8 mouse cellular contexts compared by ENCODE assay signal in genomic region chr14:75837048-75837916, GRCm38 (mm10). TPM values are rescaled to one million over a fixed set of nuclear protein-coding genes. Genes with fewer than 3 reads are reported as not detected.
DNase-seq lines count a peak whose midpoint lies in the region; ATAC-seq and TF ChIP-seq lines count a peak whose summit lies in the region.

No protein-coding gene starts in this region.

- peaks cover 12% of the 10 kb centered on the region for H3K4me1 ChIP-seq in kidney, postnatal 0 days (replicated peaks; ENCODE audit: insufficient read depth, low read length)
- H3K4me1 ChIP-seq in bone marrow, adult 2 months (ENCODE audit: control insufficient read depth, insufficient read depth, low read length) = peaks cover 3% of the 10 kb centered on the region; the same call in 1 of the 2 replicates
- peaks cover 19% of the 10 kb centered on the region; the same call in 1 of the 2 replicates for H3K4me1 ChIP-seq in hindbrain, embryonic 14.5 days (replicated peaks; ENCODE audit: control insufficient read depth, insufficient read depth, low read length)

- intact Hi-C loops in heart, postnatal 36 days (cut with DNase I) = no loop called here

- H3K27me3 ChIP-seq in kidney, postnatal 0 days (ENCODE audit: insufficient read depth, low read length) = no peaks in the 10 kb centered on the region
- H3K27me3 ChIP-seq in hindbrain, embryonic 14.5 days (ENCODE audit: control insufficient read depth, insufficient read depth, low read length) = no peaks in the 10 kb centered on the region

- DNase-seq in kidney, postnatal 0 days (ENCODE audit: low spot score) = peak; percentile 48
- no peak for DNase-seq in kidney, adult 18-20 months
- DNase-seq in heart, postnatal 36 days = peak; percentile 48 to 57
- DNase-seq in lung, postnatal 4 days = peak; percentile 60 to 76
- no peak for DNase-seq in cerebellum, adult 9-10 months
- DNase-seq in hindbrain, embryonic 14.5 days (ENCODE audit: low spot score) = no peak
- DNase-seq in cerebellum, postnatal 10 days = no peak

- no peak overlapping the region for H3K4me2 ChIP-seq in kidney, postnatal 0 days (ENCODE audit: low read length)
- no peak overlapping the region for H3K4me2 ChIP-seq in hindbrain, embryonic 14.5 days (replicated peaks)

- no peak overlapping the region for H3K4me3 ChIP-seq in kidney, postnatal 0 days (replicated peaks; ENCODE audit: low read depth, low read length)
- H3K4me3 ChIP-seq in bone marrow, adult 2 months (replicated peaks; ENCODE audit: control insufficient read depth, low read depth, low read length) = no peak overlapping the region
- no peak overlapping the region for H3K4me3 ChIP-seq in hindbrain, embryonic 14.5 days (replicated peaks; ENCODE audit: low read length)

- WGBS in kidney, postnatal 0 days = 52% methylated on average over 10 of the region's 10 CpGs
- 26% methylated on average over 10 of the region's 10 CpGs for WGBS in bone marrow, adult 2 months
- 78% methylated on average over 10 of the region's 10 CpGs for WGBS in hindbrain, embryonic 14.5 days

- no peak for TF ChIP-seq POLR2A in bone marrow, adult 2 months (IDR thresholded peaks at IDR 0.05; ENCODE audit: borderline replicate concordance, control insufficient read depth, low read depth, low read length)

- no peaks in the 10 kb centered on the region for H3K36me3 ChIP-seq in kidney, postnatal 0 days (ENCODE audit: insufficient read depth, low read length)
- H3K36me3 ChIP-seq in hindbrain, embryonic 14.5 days (replicated peaks; ENCODE audit: control insufficient read depth, insufficient read depth) = no peaks in the 10 kb centered on the region

- TF ChIP-seq CTCF in kidney, postnatal 0 days (IDR thresholded peaks at IDR 0.05; ENCODE audit: low read depth) = 0 out of 2 replicates have a peak, but pooled peaks have one; percentile 11
- no peak for TF ChIP-seq CTCF in bone marrow, adult 2 months (IDR thresholded peaks at IDR 0.05; ENCODE audit: control insufficient read depth, insufficient read depth, low read length)

- H3K9ac ChIP-seq in kidney, postnatal 0 days (ENCODE audit: low read depth, low read length) = no peak overlapping the region
- no peak overlapping the region for H3K9ac ChIP-seq in hindbrain, embryonic 14.5 days

- H3K9me3 ChIP-seq in kidney, postnatal 0 days (replicated peaks; ENCODE audit: low read length) = no peaks in the 10 kb centered on the region
- H3K9me3 ChIP-seq in hindbrain, embryonic 14.5 days (ENCODE audit: control insufficient read depth, low read length) = no peaks in the 10 kb centered on the region

- no peak overlapping the region for H3K27ac ChIP-seq in kidney, postnatal 0 days
- H3K27ac ChIP-seq in bone marrow, adult 2 months (ENCODE audit: control insufficient read depth, insufficient read depth, low read depth, low read length, poor library complexity) = peak overlapping the region; percentile 54; the same call in 1 of the 2 replicates
- no peak overlapping the region for H3K27ac ChIP-seq in hindbrain, embryonic 14.5 days

- ATAC-seq in kidney, postnatal 0 days (replicated peaks; ENCODE audit: low FRiP score, low read depth) = no peak
- no peak for ATAC-seq in hindbrain, embryonic 14.5 days (ENCODE audit: low FRiP score)

RNA-seq across cellular contexts. Expression of gene Tpt1, which starts 7.6 kb away (rescaled TPM):
- polyA plus RNA-seq in kidney, postnatal 0 days (2015; fragmentation: Nextera tagmentation; extraction: Ambion mirVana) = 1,400 and 1,543 TPM in 2 replicates
- 2,309 and 3,063 TPM in 2 replicates for polyA plus RNA-seq in bone marrow, adult 2 months (2011; ENCODE audit: insufficient read depth, insufficient read length, low replicate concordance, missing spikeins)
- 1,000 to 10,000 TPM; 2,953 to 3,079 TPM for total RNA-seq in heart, postnatal 36 days (2021)
- polyA plus RNA-seq in hindbrain, embryonic 14.5 days (2014; fragmentation: Nextera tagmentation; extraction: Ambion mirVana) = 775 and 871 TPM in 2 replicates

RNA-seq across cellular contexts. Expression of gene Slc25a30, which starts 50.4 kb away (rescaled TPM):
- polyA plus RNA-seq in kidney, postnatal 0 days (2015; fragmentation: Nextera tagmentation; extraction: Ambion mirVana) = 22.7 and 24.3 TPM in 2 replicates
- 4.3 and 6.7 TPM in 2 replicates for polyA plus RNA-seq in bone marrow, adult 2 months (2011; ENCODE audit: insufficient read depth, insufficient read length, low replicate concordance, missing spikeins)
- total RNA-seq in heart, postnatal 36 days (2021) = 10 to 100 TPM; 11.0 to 15.5 TPM
- polyA plus RNA-seq in hindbrain, embryonic 14.5 days (2014; fragmentation: Nextera tagmentation; extraction: Ambion mirVana) = 10.5 and 12.8 TPM in 2 replicates

Comparison
In these comparisons a context has a peak if more than half of its experiments do, and no peak if none do; other contexts are left out.
1. DNase-seq: peak in kidney, postnatal 0 days (single experiment), heart, postnatal 36 days (2 of 2) and lung, postnatal 4 days (2 of 2); none in kidney, adult 18-20 months (single experiment), cerebellum, adult 9-10 months (single experiment), hindbrain, embryonic 14.5 days (single experiment) and cerebellum, postnatal 10 days (0 of 2).